Mouse (Mus musculus) CH12.LX (cell line): ENCODE measurements around the gene Slc48a1. TPM values are rescaled to one million over a fixed set of nuclear protein-coding genes. Genes with fewer than 3 reads are reported as not detected.

Source experiments
- DNase-seq: peaks from one replicate; pipeline ENCODE4 v3.0.0-alpha.2; 2013; ENCODE audit errors: extremely low read depth
- H3K27ac ChIP-seq: 2 replicates; pipeline ENCODE4 v1.5.1; 2012; ENCODE audit warnings: low read depth, mild to moderate bottlenecking, control low read depth, moderate library complexity; ENCODE audit not compliant: insufficient read depth
- H3K27me3 ChIP-seq: replicated peaks from 2 replicates; pipeline ENCODE3; 2012; ENCODE audit warnings: inconsistent platforms
- H3K36me3 ChIP-seq, 2 experiments: replicated peaks in 1 of 2; 2 replicates each; pipeline versions ENCODE3 to v1.6.1; 2012; ENCODE audit warnings: inconsistent platforms in 1 of 2, low read length in 1 of 2, mild to moderate bottlenecking in 1 of 2, mixed read lengths in 1 of 2, moderate library complexity in 1 of 2; ENCODE audit not compliant: control insufficient read depth in 1 of 2, insufficient read depth in 1 of 2
- H3K4me1 ChIP-seq, 2 experiments: 2 replicates each; pipeline ENCODE4 v1.6.1; 2012; ENCODE audit warnings: inconsistent platforms in 1 of 2, moderate library complexity in 1 of 2; ENCODE audit not compliant: insufficient read depth in 2 of 2, control insufficient read depth in 1 of 2
- H3K4me2 ChIP-seq: 2 replicates; pipeline ENCODE4 v1.6.1; 2012; ENCODE audit warnings: low read depth, mild to moderate bottlenecking, control low read depth; ENCODE audit not compliant: poor library complexity, insufficient read depth, severe bottlenecking
- H3K4me3 ChIP-seq, 3 experiments: fragments of 150-350 bp in 1 of 3; sonication (generic) in 1 of 3; replicated peaks in 1 of 3; 2 replicates each; pipeline versions ENCODE3 to v1.5.1; 2011 to 2012; ENCODE audit warnings: low read depth in 2 of 3, low read length in 2 of 3, mild to moderate bottlenecking in 2 of 3, moderate library complexity in 2 of 3, control low read depth in 1 of 3, improper control_type of control experiment in 1 of 3, inconsistent platforms in 1 of 3, mixed read lengths in 1 of 3; ENCODE audit not compliant: poor library complexity in 1 of 3
- H3K79me2 ChIP-seq: replicated peaks from 2 replicates; pipeline ENCODE4 v1.6.1; 2012; ENCODE audit warnings: mild to moderate bottlenecking, moderate library complexity; ENCODE audit not compliant: control insufficient read depth, poor library complexity, insufficient read depth, severe bottlenecking; ENCODE audit errors: extremely low read depth
- H3K9ac ChIP-seq: 2 replicates; pipeline ENCODE4 v1.6.1; 2012; ENCODE audit warnings: low read depth, mild to moderate bottlenecking, control low read depth, moderate library complexity; ENCODE audit not compliant: insufficient read depth
- H3K9me3 ChIP-seq: replicated peaks from 2 replicates; pipeline ENCODE3; 2012; ENCODE audit warnings: low read length, inconsistent platforms, mixed read lengths
- CTCF ChIP-seq, 2 experiments: IDR thresholded peaks in 1 of 2; conservative IDR thresholded peaks in 1 of 2; 2 replicates each; pipeline ENCODE4 v1.5.1; 2011 to 2012; ENCODE audit warnings: low read depth in 2 of 2, low read length in 2 of 2, improper control_type of control experiment in 1 of 2, inconsistent platforms in 1 of 2, mild to moderate bottlenecking in 1 of 2, moderate library complexity in 1 of 2
- ELF1 ChIP-seq: IDR thresholded peaks from 2 replicates; pipeline ENCODE4 v1.6.1; 2014; ENCODE audit warnings: low read depth, mild to moderate bottlenecking, inconsistent platforms, low read length, improper control_type of control experiment
- HCFC1 ChIP-seq: IDR thresholded peaks from 2 replicates; pipeline ENCODE4 v1.6.1; 2012; ENCODE audit warnings: low read depth, mild to moderate bottlenecking, inconsistent platforms, low read length, improper control_type of control experiment
- IRF4 ChIP-seq: IDR thresholded peaks from 2 replicates; pipeline ENCODE4 v1.6.1; 2014; ENCODE audit warnings: low read depth, mild to moderate bottlenecking, inconsistent platforms, low read length, improper control_type of control experiment
- JUND ChIP-seq: conservative IDR thresholded peaks from 2 replicates; pipeline ENCODE4 v1.6.1; 2011; ENCODE audit warnings: low read depth, low read length, improper control_type of control experiment
- KAT2A ChIP-seq: IDR thresholded peaks from 2 replicates; pipeline ENCODE4 v1.6.1; 2012; ENCODE audit warnings: low read length, improper control_type of control experiment, inconsistent platforms; ENCODE audit not compliant: insufficient replicate concordance
- MAZ ChIP-seq: IDR thresholded peaks from 2 replicates; pipeline ENCODE4 v1.6.1; 2012; ENCODE audit warnings: low read depth, mild to moderate bottlenecking, inconsistent platforms, low read length, improper control_type of control experiment, moderate library complexity
- MEF2A ChIP-seq: IDR thresholded peaks from 2 replicates; pipeline ENCODE4 v1.6.1; 2014; ENCODE audit warnings: low read depth, mild to moderate bottlenecking, inconsistent platforms, low read length, improper control_type of control experiment, borderline replicate concordance
- NELFE ChIP-seq: IDR thresholded peaks from 2 replicates; pipeline ENCODE4 v1.6.1; 2011; ENCODE audit warnings: low read depth, low read length, improper control_type of control experiment
- NRF1 ChIP-seq: IDR thresholded peaks from 2 replicates; pipeline ENCODE4 v1.6.1; 2014; ENCODE audit warnings: low read depth, mild to moderate bottlenecking, inconsistent platforms, low read length, improper control_type of control experiment, moderate library complexity
- PAX5 ChIP-seq: IDR thresholded peaks from 2 replicates; pipeline ENCODE4 v1.6.1; 2012; ENCODE audit warnings: low read length, inconsistent platforms, mixed read lengths
- POLR2A ChIP-seq: IDR thresholded peaks from 2 replicates; pipeline ENCODE4 v1.6.1; 2011; ENCODE audit warnings: low read depth, mild to moderate bottlenecking, improper control_type of control experiment, low read length
- POLR2AphosphoS2 ChIP-seq: IDR thresholded peaks from 2 replicates; pipeline ENCODE4 v1.6.1; 2011; ENCODE audit warnings: low read depth, low read length, improper control_type of control experiment
- RAD21 ChIP-seq: IDR thresholded peaks from 2 replicates; pipeline ENCODE4 v1.6.1; 2011; ENCODE audit warnings: low read depth, mild to moderate bottlenecking, low read length, improper control_type of control experiment, moderate library complexity
- SIN3A ChIP-seq: IDR thresholded peaks from 2 replicates; pipeline ENCODE4 v1.6.1; 2012; ENCODE audit warnings: low read length, improper control_type of control experiment, inconsistent platforms
- SMC3 ChIP-seq: IDR thresholded peaks from 2 replicates; pipeline ENCODE4 v1.6.1; 2011; ENCODE audit warnings: low read depth, low read length, improper control_type of control experiment
- TBP ChIP-seq: conservative IDR thresholded peaks from 2 replicates; pipeline ENCODE4 v1.6.1; 2011; ENCODE audit warnings: low read depth, low read length, improper control_type of control experiment
- TCF12 ChIP-seq: IDR thresholded peaks from 2 replicates; pipeline ENCODE4 v1.6.1; 2014; ENCODE audit warnings: low read depth, mild to moderate bottlenecking, inconsistent platforms, low read length, improper control_type of control experiment
- UBTF ChIP-seq: IDR thresholded peaks from 2 replicates; pipeline ENCODE4 v1.6.1; 2012; ENCODE audit warnings: low read depth, mild to moderate bottlenecking, inconsistent platforms, low read length, improper control_type of control experiment, moderate library complexity
- USF1 ChIP-seq: IDR thresholded peaks from 2 replicates; pipeline ENCODE4 v1.6.1; 2014; ENCODE audit warnings: low read depth, mild to moderate bottlenecking, inconsistent platforms, low read length, improper control_type of control experiment
- USF2 ChIP-seq: conservative IDR thresholded peaks from 2 replicates; pipeline ENCODE4 v1.6.1; 2011; ENCODE audit warnings: low read depth, low read length, improper control_type of control experiment
- ZMIZ1 ChIP-seq: IDR thresholded peaks from 2 replicates; pipeline ENCODE4 v1.6.1; 2012; ENCODE audit warnings: low read depth, mild to moderate bottlenecking, inconsistent platforms, low read length, improper control_type of control experiment
- dilution Hi-C: fragments of 300-500 bp; cut with MboI; formaldehyde crosslinking; loops from 2 replicates; pipeline ENCODE4 v1.14.3; 2020; ENCODE audit warnings: low sequenced_read_pairs; ENCODE audit not compliant: extremely low pct_unique_long_range_greater_than_20kb, extremely low pct_ligation_motif_present
- in situ Hi-C: fragments of 300-500 bp; cut with MboI; formaldehyde crosslinking; loops from 3 replicates; pipeline ENCODE4 v1.14.3; 2019; ENCODE audit warnings: low sequenced_read_pairs, low pct_ligation_motif_present, low pct_unique_long_range_greater_than_20kb, mixed read lengths
- polyA plus RNA-seq: library from polyadenylated mRNA; unstranded; fragments of >175 nt; gene quantifications from 2 replicates; pipeline ENCODE4 v1.2.1, GENCODE M21; 2012; ENCODE audit warnings: low read depth; ENCODE audit not compliant: insufficient read length
- total RNA-seq, 2 experiments: library from RNA; depleted of rRNA; stranded (reverse); fragments of 300-350 nt in 1 of 2; fragments of >200 nt in 1 of 2; gene quantifications; 2 replicates each; pipeline ENCODE4 v1.2.3; 2012 to 2014

The Slc48a1 gene
- total and polyA plus RNA-seq, 3 experiments, result 23.2 to 56.0 (median 39.4) TPM

- in situ Hi-C loops, result no loop called here
- Histone ChIP-seq H3K4me2 (no peak overlapping the region), H3K9me3 (no peaks in the 10 kb centered on the region), H3K9ac (no peak overlapping the region), H3K27ac (no peak overlapping the region), H3K4me1 (peaks cover 14 to 62% of the 10 kb centered on the region in 2 experiments), H3K4me3 (no peak overlapping the region), H3K36me3 (peaks cover 0 to 2% of the 10 kb centered on the region in 2 experiments), H3K79me2 (peaks cover 9% of the 10 kb centered on the region), H3K27me3 (peaks cover 2% of the 10 kb centered on the region)
- no peak for DNase-seq
- TF ChIP-seq POLR2AphosphoS2 (no peak), USF1 (no peak), UBTF (no peak), PAX5 (no peak), USF2 (no peak), JUND (no peak)
- dilution Hi-C loops, result loop anchor here (25.0 kb wide), 1 partner anchor 180 kb away; the partner anchor contains the start of gene Tmem106c
These were observed 3.8 kb downstream of the Slc48a1 start for GRCm38 (mm10) chr15:97781961-97782748.

DNA sequence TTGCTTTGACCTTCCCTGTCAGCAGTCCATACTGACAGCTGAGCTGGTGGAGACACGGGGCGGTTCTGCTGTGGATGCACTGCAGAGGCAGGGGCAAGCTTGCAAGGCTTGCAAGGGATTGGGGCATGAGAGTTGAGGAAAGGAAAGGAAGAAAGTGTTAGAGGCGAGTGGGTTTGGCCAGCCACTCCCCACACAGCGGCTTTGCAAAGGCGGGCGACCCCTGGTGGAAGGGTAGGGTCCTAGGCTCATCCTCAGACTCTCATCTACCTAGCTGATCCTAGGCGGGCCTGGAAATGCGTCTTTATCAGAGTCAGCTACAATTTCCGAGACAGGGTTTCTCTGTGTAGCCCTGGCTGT lies 4.4 kb downstream of the Slc48a1 start:
- Histone ChIP-seq H3K4me3 (no peak overlapping the region), H3K79me2 (peaks cover 9% of the 10 kb centered on the region), H3K4me1 (peaks cover 20 to 68% of the 10 kb centered on the region in 2 experiments), H3K36me3 (peaks cover 0 to 7% of the 10 kb centered on the region in 2 experiments), H3K9me3 (no peaks in the 10 kb centered on the region), H3K27me3 (peaks cover 2% of the 10 kb centered on the region), H3K9ac (no peak overlapping the region), H3K4me2 (no peak overlapping the region), H3K27ac (no peak overlapping the region)
- DNase-seq, result peak; percentile 85
- TF ChIP-seq CTCF (conservative IDR thresholded peaks at IDR 0.05 in 1 of 2, IDR thresholded peaks at IDR 0.05 in 1 of 2; ENCODE audit: low read depth in 2 of 2, low read length in 2 of 2) (peak; percentile 69 to 91), KAT2A (no peak), SIN3A (no peak), MEF2A (no peak), SMC3 (peak; percentile 92), RAD21 (peak; percentile 73)
- in situ Hi-C loops (no loop called here), dilution Hi-C loops (loop anchor here (25.0 kb wide), 1 partner anchor 180 kb away; the partner anchor contains the start of gene Tmem106c)

- dilution Hi-C loops, result loop anchor here (25.0 kb wide), 1 partner anchor 178 kb away; the partner anchor contains the start of gene Tmem106c
- H3K9me3 ChIP-seq, result no peaks in the 10 kb centered on the region
- H3K27ac ChIP-seq, result no peak overlapping the region
- peak; percentile 93 for DNase-seq
- no peaks in the 10 kb centered on the region for H3K27me3 ChIP-seq
- peaks cover 9% of the 10 kb centered on the region for H3K79me2 ChIP-seq
- in situ Hi-C loops, result no loop called here
- peaks cover 21 to 82% of the 10 kb centered on the region in 2 experiments for H3K4me1 ChIP-seq
- peaks cover 0 to 20% of the 10 kb centered on the region in 2 experiments for H3K36me3 ChIP-seq
- peak overlapping the region; percentile 69 for H3K9ac ChIP-seq
- H3K4me3 ChIP-seq, result peak overlapping the region; percentile 76 to 90 (median 81)
- H3K4me2 ChIP-seq, result no peak overlapping the region
- TF ChIP-seq ZMIZ1 (peak; percentile 80; the same call in 1 of the 2 replicates), TCF12 (peak; percentile 81), UBTF (peak; percentile 96), ELF1 (peak; percentile 23; the same call in 1 of the 2 replicates), RAD21 (peak; percentile 65), TBP (no peak), KAT2A (no peak), POLR2A (peak; percentile 81), NELFE (peak; percentile 89), CTCF (conservative IDR thresholded peaks at IDR 0.05 in 1 of 2, IDR thresholded peaks at IDR 0.05 in 1 of 2; ENCODE audit: low read depth in 2 of 2, low read length in 2 of 2) (peak; percentile 13 to 100; a peak in 3 of 4 replicates), SIN3A (peak; percentile 90; the same call in 1 of the 2 replicates), NRF1 (0 out of 2 replicates have a peak, but pooled peaks have one; percentile 46), MEF2A (peak; percentile 77; the same call in 1 of the 2 replicates), HCFC1 (peak; percentile 11), SMC3 (peak; percentile 96), MAZ (peak; percentile 81; the same call in 1 of the 2 replicates), IRF4 (no peak)
These were observed 5.8 kb downstream of the Slc48a1 start for GRCm38 (mm10) chr15:97784092-97784559.
